Mouse (Mus musculus): ENCODE measurements at regions not wholly inside any gene's neighbourhood (a gene's known extent, or its start where the extent isn't known, plus 50 kb on each side); places are given as distances from the start of the nearest gene placed in this dataset.

DNA sequence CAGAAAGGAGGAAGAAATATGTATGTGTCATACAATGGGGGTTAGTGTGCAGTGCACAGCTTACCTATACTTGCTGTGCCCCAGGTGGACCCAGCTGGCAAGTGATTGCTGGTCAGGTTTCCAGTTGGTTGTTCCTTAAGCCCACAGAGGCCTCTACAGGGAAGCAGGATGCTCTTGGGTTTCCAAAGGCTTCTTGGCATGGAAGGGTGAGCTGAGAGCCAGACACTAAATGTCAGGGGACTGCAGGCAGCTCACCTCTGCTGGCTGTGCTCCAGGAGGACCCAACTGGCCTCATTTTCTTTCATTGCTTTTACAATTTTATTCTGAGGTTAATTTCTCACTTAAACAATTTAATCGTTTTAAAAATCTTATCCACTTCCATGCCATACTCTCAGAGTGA lies 108.1 kb downstream of the Gm10184 start:
- no peak for DNase-seq (ENCODE audit: low spot score in 2 of 2)

DNA sequence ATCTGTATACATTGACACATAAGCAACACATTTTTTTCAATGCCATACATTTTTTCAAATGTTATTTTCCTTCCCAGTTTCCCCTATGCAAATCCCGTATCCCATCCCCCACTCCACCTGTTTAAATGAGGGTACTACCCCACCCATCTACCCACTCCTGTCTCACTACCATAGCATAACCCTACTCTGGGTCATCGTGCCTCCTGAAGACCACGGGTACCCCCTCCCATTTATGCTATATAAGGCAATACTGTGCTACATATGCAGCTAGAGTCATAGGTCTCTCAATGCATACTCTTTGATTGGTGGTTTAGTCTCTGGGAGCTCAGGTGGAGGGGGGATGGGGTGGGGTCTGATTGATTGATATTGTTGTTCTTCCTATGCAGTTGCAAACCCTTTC lies 132.7 kb downstream of the Gm10184 start:
- no peak for DNase-seq (ENCODE audit: low spot score in 2 of 2)

- DNase-seq (ENCODE audit: low spot score in 2 of 2), result no peak
Observed at GRCm38 (mm10) chr17:89766229-89766875, 143.9 kb downstream of the Gm10184 start.

- DNase-seq (ENCODE audit: low spot score in 2 of 2), result no peak
Observed at GRCm38 (mm10) chr17:89737418-89737817, 172.8 kb downstream of the Gm10184 start.

- no peak for DNase-seq (ENCODE audit: low spot score in 2 of 2)
Observed at GRCm38 (mm10) chr17:89725534-89725933, 184.7 kb downstream of the Gm10184 start.

GRCm38 (mm10) chr17:89681798-89682197 lies 228.5 kb downstream of the Gm10184 start:
- no peak for DNase-seq (ENCODE audit: low spot score in 2 of 2)

GRCm38 (mm10) chr17:89658326-89658725 lies 251.9 kb downstream of the Gm10184 start:
- no peak for DNase-seq (ENCODE audit: low spot score in 2 of 2)

DNA sequence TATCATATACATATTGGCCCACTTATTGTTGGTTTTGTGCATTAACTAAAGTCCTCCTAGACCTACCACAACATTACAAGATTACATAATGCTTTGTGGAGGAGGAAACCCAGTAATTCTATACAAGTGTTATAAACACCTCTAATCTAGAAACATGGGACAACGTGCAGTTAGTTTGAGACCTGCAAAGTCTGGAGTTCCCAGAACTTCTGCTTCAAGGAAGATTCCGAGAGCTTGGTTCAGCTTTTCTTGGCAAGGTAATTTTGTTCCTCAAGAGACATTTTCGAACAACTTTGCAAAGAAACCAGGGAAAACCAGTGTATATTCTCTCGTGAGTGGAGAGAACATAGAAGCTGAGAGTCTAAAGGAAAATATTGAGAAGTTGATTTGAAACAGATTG lies 254.0 kb downstream of the Gm10184 start:
- peak in 1 of 2 experiments; percentile 22 for DNase-seq (ENCODE audit: low spot score in 2 of 2)

DNA sequence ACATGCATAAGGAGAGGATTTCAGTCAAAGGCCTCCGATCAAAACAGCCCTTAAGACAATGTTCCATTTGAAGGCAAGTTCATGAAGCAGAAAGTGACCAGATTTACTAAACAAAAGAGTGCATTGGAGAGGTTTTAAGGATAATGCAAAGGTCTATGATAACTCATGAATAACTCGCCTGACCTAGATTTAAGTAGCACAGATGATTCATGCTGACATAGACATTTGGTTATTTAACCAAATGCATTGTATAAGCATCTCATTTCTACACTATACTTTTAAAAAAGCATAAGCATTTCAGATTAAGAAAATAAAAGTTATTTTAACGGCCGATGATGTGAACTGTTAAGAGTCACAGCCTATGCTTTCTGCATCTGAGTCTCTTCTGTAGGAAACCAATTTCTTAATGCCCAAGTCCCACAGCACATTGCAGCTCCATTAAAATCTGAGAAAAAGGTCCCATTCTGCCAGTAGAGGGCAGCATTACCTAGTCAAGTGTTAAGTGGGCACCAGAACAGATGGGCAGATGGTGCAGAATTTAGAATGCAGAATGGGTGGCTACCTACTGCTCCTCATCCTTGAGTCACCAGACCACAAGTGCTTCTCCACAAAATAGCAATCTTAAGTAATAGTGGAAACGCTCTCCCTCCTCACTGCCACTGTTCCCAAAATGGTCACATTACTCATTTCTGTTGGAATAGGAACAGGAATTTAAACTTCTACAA lies 256.0 kb downstream of the Gm10184 start:
- DNase-seq (ENCODE audit: low spot score in 2 of 2), result peak; percentile 65 to 91

DNA sequence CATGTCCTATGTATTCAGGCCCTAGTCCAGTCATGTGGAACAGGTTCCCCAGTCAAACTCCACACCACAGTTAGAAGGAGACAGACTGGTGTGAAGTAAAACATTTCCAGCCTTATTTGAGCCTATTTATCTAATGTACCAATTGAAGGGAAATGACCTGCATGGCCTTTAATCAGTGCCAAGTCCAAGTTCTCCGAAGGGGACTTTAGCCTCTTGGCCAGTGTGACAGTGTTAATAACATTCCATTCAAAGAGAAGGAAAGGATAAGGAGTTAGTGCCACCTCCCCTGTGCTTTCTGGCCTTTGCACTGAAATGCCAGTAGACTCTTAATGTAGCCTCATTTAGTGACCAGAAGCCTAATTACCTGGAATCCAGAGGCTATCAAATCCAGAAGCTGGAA lies 264.2 kb downstream of the Gm10184 start:
- no peak for DNase-seq (ENCODE audit: low spot score in 2 of 2)

All from frontal cortex, postnatal 36 days (tissue).